Mouse (Mus musculus): ENCODE results near the gene Tns1.

Tns1 gene

DNA sequence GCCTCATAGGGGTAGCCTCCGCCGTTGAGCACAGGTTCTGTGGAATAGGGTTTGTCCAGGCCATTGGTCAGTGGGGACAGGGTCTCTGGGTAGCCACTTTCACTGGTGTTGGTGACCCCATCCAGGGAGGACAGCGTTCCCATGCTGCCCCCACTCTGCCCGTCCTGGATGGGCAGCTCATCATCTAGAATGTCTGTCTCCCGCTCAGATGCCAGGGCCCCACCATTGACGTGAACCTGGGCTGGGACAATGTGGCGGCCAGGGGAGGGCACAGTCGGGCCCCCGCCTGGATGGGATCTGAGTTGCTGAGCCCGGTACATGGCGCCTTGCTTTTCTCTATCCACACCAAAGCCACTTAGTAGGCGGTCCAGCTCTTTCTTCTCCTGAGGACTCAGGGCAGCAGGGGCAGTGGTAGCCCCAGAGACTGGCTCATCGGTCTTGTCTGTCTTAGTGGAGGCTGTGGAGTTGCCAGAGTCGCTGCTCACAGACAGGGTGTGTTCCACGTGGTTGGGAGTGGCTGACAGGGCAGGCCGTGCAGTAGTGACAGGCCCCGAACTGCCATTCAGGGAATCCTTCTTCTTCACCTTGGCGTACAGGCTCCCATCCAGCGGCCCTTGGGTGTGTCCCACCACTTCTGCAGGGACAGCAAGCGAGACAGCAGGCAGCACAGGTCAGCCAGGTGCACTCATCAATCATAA lies 170.8 kb downstream of the Tns1 start:
- DNase-seq: no peak

DNA sequence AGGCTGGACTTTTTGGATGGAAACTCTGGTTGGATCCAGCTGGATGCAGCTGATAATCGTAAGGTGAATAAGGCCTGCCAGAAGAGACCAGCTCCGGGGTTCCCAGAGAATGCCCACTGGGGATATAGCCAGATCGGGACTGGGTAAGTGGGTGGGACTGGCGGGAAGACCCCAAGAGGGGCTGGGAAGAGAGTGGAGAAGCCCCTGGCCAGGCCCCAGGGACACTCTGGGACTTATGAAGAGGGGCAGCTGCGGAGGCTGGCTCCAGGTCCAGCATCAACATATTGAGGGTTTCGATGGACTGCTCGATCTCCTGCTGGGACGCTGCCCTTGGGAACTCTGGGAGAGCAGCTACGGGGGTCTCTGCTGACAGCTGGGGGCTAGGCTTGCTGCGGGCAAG lies 171.7 kb downstream of the Tns1 start:
- DNase-seq: no peak

DNA sequence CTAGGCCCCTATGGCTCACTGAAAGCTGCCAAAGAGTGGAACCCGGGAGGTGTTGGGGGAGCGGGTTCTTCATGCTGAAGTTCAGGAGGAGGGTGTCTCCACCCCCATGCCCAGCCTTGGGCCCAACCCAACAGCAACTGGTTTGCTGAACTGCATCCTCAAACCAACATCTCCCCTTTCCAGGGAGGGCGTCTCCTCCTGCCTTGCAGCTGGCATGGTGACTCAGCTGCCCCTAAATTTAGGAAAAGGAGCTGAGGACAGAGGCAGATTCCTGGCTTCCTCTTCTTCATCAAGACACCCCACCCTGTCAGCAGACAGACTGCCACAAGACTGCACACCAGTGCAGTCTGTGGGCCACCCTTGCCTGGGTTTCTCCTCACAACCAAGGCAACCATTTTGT lies 173.1 kb downstream of the Tns1 start:
- DNase-seq: no peak

GRCm38 (mm10) chr1:73948757-73949156 lies 175.5 kb downstream of the Tns1 start:
- DNase-seq: no peak

GRCm38 (mm10) chr1:73947525-73948304 lies 176.5 kb downstream of the Tns1 start:
- DNase-seq: no peak

- no peak for DNase-seq
Measured at GRCm38 (mm10) chr1:73946701-73947100, 177.5 kb downstream of the Tns1 start.

- no peak for DNase-seq
Measured at GRCm38 (mm10) chr1:73944393-73944792, 179.9 kb downstream of the Tns1 start.

DNA sequence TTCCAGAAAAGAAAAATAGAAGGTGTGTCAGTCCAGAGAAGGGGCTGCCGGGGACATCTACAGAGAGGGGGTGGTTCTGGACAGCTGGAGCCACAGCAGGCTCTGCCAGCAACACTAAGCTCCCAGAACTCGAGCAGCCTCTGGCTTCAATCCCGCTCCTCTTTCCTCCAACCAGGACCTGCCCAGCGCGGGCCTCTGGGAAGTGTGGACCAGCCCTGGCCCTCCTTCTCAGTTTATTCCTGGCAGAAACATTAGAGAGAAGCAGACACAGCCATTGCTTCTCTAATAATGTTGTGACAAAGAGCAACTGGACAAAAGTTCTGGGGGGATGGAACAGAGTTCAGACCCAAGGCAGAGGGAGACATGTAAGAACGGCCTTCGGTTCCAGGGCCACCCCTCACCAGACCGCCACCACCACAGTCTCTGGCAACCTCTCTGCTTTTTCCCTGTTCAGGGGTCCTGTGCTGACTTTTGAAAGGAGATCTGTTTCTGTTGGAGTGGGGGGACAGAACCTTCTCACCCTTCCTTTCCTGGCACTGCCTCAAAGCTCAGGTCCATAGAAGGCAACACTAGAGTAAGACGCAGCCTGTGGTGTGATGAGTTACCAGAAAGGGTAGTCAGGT lies 180.5 kb downstream of the Tns1 start:
- peak in 1 of 2 experiments; percentile 46 for DNase-seq

DNA sequence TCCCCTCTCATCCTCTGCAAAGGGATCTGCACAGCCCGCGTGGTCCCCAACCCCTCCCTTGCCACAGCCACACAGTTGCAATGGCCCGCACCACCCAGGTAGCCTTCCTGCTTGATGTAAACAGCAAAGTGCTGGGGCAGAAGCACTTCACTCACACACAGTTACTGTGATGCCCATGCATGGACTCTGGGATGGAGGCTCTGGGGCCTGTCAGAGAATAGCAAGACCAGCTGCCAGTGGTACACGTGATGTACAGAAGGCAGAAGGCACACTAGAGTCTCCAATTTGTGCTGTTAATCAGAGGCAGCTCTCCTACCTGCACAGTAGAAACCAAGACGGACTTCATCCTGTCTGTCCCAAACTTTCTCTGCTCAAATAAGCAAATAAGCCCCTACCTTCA lies 181.0 kb downstream of the Tns1 start:
- DNase-seq: no peak

DNA sequence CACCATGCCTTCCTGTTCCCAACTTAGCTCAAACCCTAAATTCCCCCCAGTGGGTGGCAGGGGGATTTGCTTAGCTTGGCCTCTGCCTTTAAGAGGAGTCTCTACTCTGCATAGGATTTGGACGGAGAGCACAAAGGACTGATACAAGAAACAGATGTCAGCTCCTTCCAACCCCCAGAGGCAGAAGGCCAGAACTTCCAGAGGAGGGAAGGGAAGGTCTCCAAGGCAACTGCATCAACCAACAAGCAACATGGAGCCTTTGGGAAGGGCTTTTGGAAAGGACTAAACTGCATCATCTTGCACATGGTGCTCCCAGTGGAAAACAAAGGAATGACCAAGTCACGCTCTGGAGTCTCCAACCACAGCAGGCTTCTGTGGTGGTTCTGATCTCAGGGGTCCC lies 182.0 kb downstream of the Tns1 start:
- DNase-seq: no peak

DNA sequence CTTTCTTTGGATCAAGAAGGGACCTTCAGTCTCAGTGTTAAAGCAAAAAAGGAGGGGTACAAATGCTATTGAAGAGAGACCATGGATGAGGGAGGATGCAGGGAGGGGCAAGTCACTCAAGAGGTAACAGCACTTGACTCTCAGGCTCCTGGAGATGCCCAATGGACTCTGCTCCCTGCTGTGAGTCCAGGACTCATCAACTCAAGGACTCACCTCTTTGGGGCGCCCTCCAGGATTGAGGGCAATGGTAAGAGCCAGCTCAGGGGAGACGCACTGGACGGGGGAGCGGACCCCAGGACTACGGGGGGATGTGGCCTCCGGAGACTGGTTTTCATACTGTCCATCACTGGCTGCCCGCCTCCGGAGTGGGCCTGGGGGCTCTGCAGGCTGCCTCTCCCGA lies 182.6 kb downstream of the Tns1 start:
- no peak for DNase-seq

DNA sequence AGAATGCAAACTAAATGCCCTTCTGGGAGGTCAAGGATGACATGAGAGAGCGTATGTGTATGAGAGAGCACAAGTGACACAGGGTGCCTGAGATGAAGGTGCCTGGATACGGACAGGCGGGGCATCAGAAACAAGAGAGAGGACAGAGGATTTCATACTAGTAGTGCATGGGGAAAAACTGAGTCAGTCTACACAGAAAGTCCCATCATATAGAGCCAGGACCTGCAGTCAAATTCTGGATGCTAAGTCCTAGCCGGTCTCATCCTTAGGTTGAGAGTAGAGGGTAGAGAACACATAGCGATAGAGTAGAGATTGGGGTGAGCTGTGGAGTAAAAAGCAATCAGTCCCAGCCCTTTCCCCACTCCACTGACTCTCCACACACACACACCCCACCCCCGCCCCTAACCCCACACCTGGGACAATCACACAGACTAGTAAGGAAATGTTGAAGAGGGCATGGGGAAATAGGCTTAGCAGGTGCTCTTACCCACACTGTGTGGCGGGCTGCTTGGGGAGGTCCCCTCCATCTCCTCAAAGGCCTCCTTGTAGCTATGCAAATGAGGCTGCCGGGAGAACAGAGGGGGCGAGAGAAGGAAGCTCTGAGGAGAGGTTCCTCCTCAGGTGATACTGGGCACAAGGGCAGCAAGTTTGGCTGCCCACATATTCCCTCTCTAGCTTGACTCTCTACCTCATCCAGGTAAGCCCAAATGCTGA lies 183.6 kb downstream of the Tns1 start:
- DNase-seq: no peak

DNA sequence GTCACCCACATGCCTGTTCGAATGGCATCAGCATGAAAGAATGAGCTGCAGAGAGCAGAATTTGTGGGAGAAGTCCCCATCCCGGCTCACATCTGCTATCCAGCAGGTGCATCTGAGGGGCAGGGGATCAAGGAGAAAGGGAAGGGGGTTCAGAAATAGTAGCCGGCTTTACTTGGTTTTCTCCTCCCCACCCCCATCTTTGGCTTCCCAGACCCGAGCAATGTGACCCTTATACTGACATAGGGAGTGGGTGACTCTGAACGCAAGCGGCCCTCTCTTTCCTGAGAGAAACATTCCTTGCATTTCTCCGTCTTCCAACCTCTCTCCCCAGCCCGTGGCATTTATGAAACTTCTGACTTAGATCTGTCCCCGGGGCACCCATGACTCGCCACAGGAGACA lies 185.7 kb downstream of the Tns1 start:
- no peak for DNase-seq

DNA sequence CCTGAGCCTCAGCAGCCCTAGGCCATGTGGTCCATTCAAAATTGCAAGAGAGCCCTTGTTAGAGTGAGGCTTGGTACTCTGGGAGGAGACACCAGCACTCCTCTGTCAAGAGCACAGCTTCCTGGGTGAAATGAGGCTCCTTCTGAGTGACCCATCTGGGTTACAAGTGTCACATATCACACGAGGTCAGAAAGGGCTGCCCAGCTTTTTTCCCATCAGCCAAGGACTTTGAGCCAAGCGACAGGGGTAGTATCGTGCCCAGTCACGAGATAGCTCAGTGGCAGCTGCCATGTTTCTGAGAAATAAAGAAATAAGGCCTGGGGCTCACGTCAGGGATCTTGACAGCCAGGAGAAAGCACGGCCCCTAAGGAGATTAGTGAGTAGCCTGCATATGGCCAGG lies 186.4 kb downstream of the Tns1 start:
- DNase-seq: no peak

- no peak for DNase-seq
Measured at GRCm38 (mm10) chr1:73936537-73936936, 187.7 kb downstream of the Tns1 start.

DNA sequence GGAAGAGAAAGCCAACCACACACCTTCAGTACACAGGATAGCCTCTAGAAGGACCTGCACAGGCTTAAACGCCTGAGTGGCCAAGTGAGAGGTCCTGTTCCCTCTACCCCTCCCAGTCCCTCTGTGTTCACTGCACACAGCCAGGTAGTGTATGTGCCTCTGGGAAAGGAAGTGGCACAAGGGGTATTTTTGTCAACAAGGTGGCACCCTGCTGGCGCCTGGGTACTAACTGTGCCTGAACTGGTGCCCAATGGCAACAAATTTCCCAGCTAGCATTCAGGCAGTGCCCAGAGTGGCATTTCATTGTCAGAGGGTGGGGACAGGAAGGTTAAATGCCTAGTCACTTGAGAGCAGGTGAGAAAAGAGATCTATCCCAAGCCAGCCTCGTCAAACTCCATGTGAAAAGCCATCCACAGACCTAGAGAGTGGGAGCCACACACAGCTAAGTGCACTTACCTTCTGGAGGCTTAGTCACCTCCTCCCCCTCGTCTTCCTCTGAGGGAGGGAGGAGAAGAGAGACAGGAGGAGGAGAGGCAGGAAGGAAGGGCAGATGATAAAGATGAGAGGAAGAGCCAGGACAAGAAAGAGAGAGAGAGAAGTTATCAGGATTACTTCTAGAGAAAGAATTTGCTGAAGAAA lies 188.7 kb downstream of the Tns1 start:
- DNase-seq: peak; percentile 77 to 80

DNA sequence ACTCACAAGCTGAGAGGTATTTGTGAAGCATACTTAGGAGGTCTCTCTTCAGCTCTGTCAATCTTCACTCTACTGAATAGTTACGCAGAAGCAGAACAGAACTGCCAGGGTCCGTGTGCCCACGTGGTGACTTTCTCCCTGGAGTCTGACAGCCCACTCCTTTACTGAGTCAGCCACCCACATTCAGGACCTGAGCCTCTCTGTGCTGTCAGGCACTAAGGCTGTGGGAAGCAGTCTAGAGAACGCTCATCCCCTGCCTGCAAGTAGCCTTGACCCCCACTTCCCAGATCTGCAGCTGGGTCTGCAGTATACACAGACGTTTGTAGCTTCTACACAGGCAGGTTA lies 191.1 kb downstream of the Tns1 start:
- DNase-seq: no peak

DNA sequence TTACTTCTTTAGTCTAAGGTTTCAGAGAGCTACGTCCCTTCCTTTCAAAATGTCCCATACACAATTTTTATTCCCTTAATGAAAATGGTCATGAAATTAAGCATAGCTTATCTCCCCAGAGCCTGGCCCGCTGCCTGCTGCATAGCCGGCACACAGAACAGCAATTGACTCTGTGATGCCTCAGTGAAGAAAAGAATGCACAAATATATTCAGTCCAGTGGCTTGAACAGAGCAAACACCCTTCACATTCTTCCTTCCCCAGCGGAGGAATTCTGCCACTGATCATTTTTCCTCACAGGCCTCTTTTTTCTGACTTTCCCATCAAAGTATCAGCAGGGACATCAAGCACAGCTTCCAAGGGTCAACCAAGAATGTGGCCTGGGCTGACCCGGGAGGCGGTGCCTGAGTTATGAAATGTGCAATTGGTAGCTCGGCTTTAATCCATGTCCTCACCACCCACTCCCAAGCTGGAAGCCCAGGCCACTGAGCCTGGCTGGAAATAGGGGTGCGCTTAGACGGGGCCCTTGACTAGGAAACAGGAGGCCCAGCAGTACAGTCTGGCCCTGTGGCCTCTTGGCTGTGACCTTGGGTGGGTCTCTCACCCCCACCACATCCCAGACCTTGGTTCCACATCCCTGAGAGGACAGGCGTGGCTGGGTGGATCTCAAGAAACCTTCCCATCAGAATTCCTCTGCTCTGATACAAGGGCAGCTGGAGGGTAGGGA lies 191.7 kb downstream of the Tns1 start:
- DNase-seq: peak; percentile 76 to 77

GRCm38 (mm10) chr1:73931851-73932250 lies 192.4 kb downstream of the Tns1 start:
- no peak for DNase-seq

DNA sequence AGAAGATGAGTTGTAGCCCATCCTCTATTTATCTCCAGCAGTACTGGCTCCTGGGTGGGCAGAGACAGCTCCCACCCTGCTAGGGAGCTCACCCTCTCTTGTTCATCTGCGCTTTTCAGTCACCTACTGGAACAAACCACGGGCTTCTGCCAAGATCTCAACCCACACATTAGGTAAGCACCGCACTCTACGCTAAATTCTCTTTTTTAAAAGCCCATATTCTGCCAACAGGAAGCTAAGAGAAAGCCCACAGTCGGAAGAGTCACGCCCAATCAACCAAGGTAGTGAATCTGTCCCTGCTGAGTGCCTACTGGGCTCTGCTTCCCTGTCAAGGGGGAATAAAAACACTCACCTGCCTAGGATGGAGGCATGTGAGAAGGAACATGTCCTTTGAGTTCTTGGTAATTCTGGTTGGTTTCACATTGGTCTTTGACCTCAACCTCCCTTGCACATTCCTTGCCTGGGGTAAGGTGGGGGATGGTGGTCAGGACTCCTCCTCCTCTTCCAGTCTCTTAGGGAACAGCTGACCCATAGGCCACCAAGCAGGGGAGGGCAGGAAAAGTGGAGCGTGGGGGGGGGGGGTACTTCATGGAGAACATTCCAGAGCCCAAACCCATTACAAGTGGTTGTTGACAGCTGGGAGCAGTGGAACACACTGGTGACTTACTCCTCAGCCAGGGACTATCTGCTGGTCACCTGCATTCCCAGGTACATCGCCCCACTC lies 193.7 kb downstream of the Tns1 start:
- DNase-seq: peak; percentile 55 to 73

DNA sequence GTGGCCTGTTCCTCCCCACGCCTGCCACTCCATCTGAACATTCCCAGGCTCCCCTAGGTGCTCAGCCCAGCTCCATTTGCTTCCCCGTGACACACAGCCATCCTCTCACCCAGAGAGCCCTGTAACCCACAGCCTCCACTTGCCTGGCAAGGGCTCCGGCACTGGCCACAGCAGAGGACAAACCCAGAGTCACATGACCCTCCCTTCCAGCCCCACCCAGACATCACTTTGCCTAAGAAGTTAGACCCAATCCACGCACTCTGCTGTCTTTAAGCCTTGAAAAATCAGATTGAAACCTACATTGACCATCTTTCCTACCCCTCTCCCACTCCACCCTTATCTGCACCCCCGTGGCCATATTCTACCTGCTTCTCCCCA lies 194.3 kb downstream of the Tns1 start:
- peak; percentile 52 to 65 for DNase-seq

Measured in lung, adult 18-20 months (tissue).